Mouse (Mus musculus) spleen, adult 2 months (tissue): ENCODE measurements at regions not wholly inside any gene's neighbourhood (a gene's known extent, or its start where the extent isn't known, plus 50 kb on each side); places are given as distances from the start of the nearest gene placed in this dataset.

ENCODE experiments used
- CTCF ChIP-seq: fragments of 200-500 bp; IDR thresholded peaks from 2 replicates; pipeline ENCODE4 v1.5.1; 2011; ENCODE audit warnings: mild to moderate bottlenecking, inconsistent platforms; ENCODE audit not compliant: insufficient read depth, insufficient read length, insufficient replicate concordance; ENCODE audit errors: extremely low read depth
- POLR2A ChIP-seq: fragments of 200-500 bp; IDR thresholded peaks from 2 replicates; pipeline ENCODE4 v1.6.1; 2011; ENCODE audit warnings: low read depth, low read length, inconsistent platforms

DNA sequence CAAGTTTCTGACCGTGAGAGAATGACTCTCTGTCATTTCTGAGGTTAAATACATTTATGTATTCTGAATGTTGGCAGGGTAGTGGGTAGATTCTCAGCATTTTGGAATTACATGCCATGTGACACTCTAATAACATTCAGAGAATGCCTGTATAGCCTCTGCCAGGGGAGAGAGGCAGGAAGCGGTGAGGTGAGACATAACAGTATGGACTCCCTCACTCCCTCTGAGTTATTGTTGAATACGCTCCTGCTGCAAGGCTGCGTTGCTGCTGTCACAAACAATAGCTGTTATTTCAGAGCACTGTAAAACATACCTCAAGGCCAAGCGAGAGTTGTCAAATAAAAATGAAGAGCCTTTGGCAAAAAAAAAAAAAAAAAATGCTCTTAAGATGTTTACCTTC is 477.9 kb downstream of the Klf12 start:
- no peak for TF ChIP-seq POLR2A
- no peak for TF ChIP-seq CTCF
